Mouse (Mus musculus) limb, embryonic 15.5 days (tissue): Measurements from ENCODE around the gene Irx6. TPM values are rescaled to one million over a fixed set of nuclear protein-coding genes. Genes with fewer than 3 reads are reported as not detected.

Experiments used
- ATAC-seq: fragments of 200-750 bp; cut with Nextera tagmentation; 2 replicates; pipeline ENCODE4 v1.8.0; 2017; ENCODE audit warnings: low read depth, moderate TSS enrichment; ENCODE audit not compliant: insufficient number of reproducible peaks, low FRiP score, low TSS enrichment
- H3K27ac ChIP-seq: fragments of 300-500 bp; sonication (generic); 2 replicates; pipeline ENCODE4 v1.5.1; 2015; ENCODE audit warnings: moderate library complexity, mild to moderate bottlenecking, inconsistent platforms
- H3K27me3 ChIP-seq: fragments of 300-500 bp; sonication (generic); 2 replicates; pipeline ENCODE4 v1.6.1; 2015; ENCODE audit warnings: inconsistent platforms
- H3K36me3 ChIP-seq: fragments of 300-500 bp; sonication (generic); 2 replicates; pipeline ENCODE4 v1.6.1; 2015; ENCODE audit warnings: inconsistent platforms
- H3K4me1 ChIP-seq: fragments of 300-500 bp; sonication (generic); 2 replicates; pipeline ENCODE4 v1.6.1; 2015; ENCODE audit warnings: inconsistent platforms
- H3K4me2 ChIP-seq: fragments of 300-500 bp; sonication (generic); 2 replicates; pipeline ENCODE4 v1.6.1; 2015; ENCODE audit warnings: mild to moderate bottlenecking, inconsistent platforms
- H3K4me3 ChIP-seq: fragments of 300-500 bp; sonication (generic); 2 replicates; pipeline ENCODE4 v1.5.1; 2015; ENCODE audit warnings: mild to moderate bottlenecking, inconsistent platforms
- H3K9ac ChIP-seq: fragments of 300-500 bp; sonication (generic); 2 replicates; pipeline ENCODE4 v1.6.1; 2015; ENCODE audit warnings: inconsistent platforms
- H3K9me3 ChIP-seq: fragments of 300-500 bp; sonication (generic); 2 replicates; pipeline ENCODE4 v1.6.1; 2016; ENCODE audit warnings: inconsistent platforms
- WGBS: fragments of 180-500 bp; shearing (Covaris S2); methylation state at CpG from one replicate; pipeline ENCODE4 v1.1.7; 2015; 5-methylcytosine and 5-hydroxymethylcytosine counted together
- polyA plus RNA-seq: library from polyadenylated mRNA; unstranded; fragments of >200 nt; fragmentation: Nextera tagmentation; extraction: Ambion mirVana; gene quantifications from 2 replicates; pipeline ENCODE4 v1.2.1, GENCODE M21; 2015

Irx6 gene
- polyA plus RNA-seq, 1 experiment from 2014 or later: 7.6 TPM

DNA sequence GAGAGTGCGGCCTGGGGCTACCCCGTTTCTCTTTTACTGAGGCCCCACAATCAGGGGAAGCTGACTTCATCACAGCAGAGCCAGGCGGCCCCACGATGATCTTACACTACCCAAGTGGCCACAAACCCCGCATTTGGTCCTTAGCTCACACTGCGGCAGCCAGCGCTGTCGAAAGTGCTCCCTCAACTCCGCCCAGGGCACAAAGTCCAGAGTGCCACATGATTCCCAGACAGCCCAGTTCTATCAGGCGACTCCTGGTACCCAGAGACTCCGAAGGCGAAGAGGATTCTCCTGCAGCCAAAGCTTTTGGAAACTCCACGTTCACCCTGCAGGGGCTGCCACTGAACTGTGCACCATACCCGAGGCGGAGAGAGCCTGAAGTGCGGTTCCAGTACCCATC lies 4.3 kb downstream of the Irx6 start:
- H3K4me2 ChIP-seq: peak overlapping the region; percentile 27

GRCm38 (mm10) chr8:92697361-92697760 lies 23.3 kb downstream of the Irx6 start:
- WGBS: 81% methylated on average over 5 of the region's 5 CpGs
- no peak overlapping the region for H3K9ac ChIP-seq
- no peak overlapping the region for H3K4me3 ChIP-seq
- H3K9me3 ChIP-seq: no peaks in the 10 kb centered on the region
- H3K36me3 ChIP-seq: no peaks in the 10 kb centered on the region
- no peak overlapping the region for H3K4me2 ChIP-seq
- H3K27ac ChIP-seq: no peak overlapping the region
- H3K27me3 ChIP-seq: no peaks in the 10 kb centered on the region
- ATAC-seq: no peak
- 0 out of 2 replicates have a peak, but pooled peaks cover 4% of the 10 kb centered on the region for H3K4me1 ChIP-seq

More for the DNA sequence above, 4.3 kb downstream of the Irx6 start:
- Histone ChIP-seq H3K27me3 (peaks cover 86% of the 10 kb centered on the region), H3K9me3 (no peaks in the 10 kb centered on the region), H3K4me1 (peaks cover 23% of the 10 kb centered on the region), H3K9ac (no peak overlapping the region), H3K27ac (no peak overlapping the region), H3K36me3 (no peaks in the 10 kb centered on the region), H3K4me3 (no peak overlapping the region)
- no peak for ATAC-seq
- 20% methylated on average over 16 of the region's 16 CpGs for WGBS

DNA sequence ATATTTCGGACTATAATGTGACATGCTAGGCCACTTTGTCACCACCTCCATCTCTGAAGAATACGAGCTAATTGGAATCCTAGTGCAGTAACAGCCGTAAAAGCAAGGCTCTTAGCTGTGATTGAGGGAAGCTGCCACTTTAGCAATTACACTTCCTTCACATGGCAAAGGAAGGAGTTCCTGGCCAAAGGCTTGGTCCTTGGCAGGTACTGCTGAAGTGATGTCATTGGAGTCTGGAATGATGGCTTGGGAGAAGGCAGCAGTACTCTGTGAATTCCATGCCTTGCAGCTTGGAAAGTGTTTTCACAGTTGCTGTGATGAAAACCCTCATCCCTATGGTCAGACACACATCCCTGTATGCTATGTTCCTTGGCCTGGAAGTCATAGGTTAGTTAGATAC lies 24.3 kb downstream of the Irx6 start:
- Histone ChIP-seq H3K9me3 (no peaks in the 10 kb centered on the region), H3K4me2 (no peak overlapping the region), H3K9ac (no peak overlapping the region), H3K27ac (no peak overlapping the region), H3K4me3 (no peak overlapping the region), H3K36me3 (no peaks in the 10 kb centered on the region), H3K27me3 (no peaks in the 10 kb centered on the region), H3K4me1 (0 out of 2 replicates have a peak, but pooled peaks cover 4% of the 10 kb centered on the region)
- no peak for ATAC-seq
- 46% methylated on average over 3 of the region's 3 CpGs for WGBS

GRCm38 (mm10) chr8:92699922-92700540 lies 25.9 kb downstream of the Irx6 start:
- H3K4me1 ChIP-seq: 0 out of 2 replicates have a peak, but pooled peaks cover 4% of the 10 kb centered on the region
- H3K9ac ChIP-seq: no peak overlapping the region
- no peaks in the 10 kb centered on the region for H3K9me3 ChIP-seq
- no peaks in the 10 kb centered on the region for H3K36me3 ChIP-seq
- ATAC-seq: no peak
- 37% methylated on average over 8 of the region's 8 CpGs for WGBS
- no peak overlapping the region for H3K27ac ChIP-seq
- no peak overlapping the region for H3K4me3 ChIP-seq
- no peaks in the 10 kb centered on the region for H3K27me3 ChIP-seq
- no peak overlapping the region for H3K4me2 ChIP-seq

DNA sequence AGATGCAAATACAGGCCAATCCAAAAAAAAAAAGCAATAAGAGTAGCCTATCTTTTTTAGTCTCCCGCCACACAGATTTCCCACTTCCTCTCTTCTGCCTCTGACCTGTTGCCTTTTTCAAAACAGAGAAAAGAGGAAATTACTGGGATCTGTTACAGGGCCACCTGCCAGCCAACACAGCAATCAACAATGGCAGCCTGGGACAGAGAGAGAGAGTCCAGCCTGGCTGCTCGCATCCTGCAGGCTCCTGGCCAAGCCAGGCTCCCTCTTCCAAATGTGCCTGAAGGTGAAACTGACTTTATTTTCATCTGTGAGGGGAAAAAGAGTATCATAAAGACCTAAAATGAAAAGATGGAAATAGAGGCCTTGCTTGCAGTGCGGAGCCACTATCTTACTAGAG lies 29.3 kb downstream of the Irx6 start:
- H3K27ac ChIP-seq: no peak overlapping the region
- ATAC-seq: no peak
- 72% methylated on average over 3 of the region's 3 CpGs for WGBS
- H3K4me3 ChIP-seq: no peak overlapping the region
- H3K9me3 ChIP-seq: no peaks in the 10 kb centered on the region
- no peak overlapping the region for H3K4me2 ChIP-seq
- 0 out of 2 replicates have a peak, but pooled peaks cover 4% of the 10 kb centered on the region for H3K4me1 ChIP-seq
- H3K9ac ChIP-seq: no peak overlapping the region
- H3K36me3 ChIP-seq: no peaks in the 10 kb centered on the region
- no peaks in the 10 kb centered on the region for H3K27me3 ChIP-seq

GRCm38 (mm10) chr8:92706311-92706710 lies 32.2 kb downstream of the Irx6 start:
- Histone ChIP-seq H3K27me3 (no peaks in the 10 kb centered on the region), H3K36me3 (no peaks in the 10 kb centered on the region), H3K4me1 (no peaks in the 10 kb centered on the region), H3K4me2 (no peak overlapping the region), H3K9ac (no peak overlapping the region), H3K4me3 (no peak overlapping the region), H3K27ac (no peak overlapping the region), H3K9me3 (no peaks in the 10 kb centered on the region)
- ATAC-seq: no peak
- 45% methylated on average over 2 of the region's 2 CpGs for WGBS

GRCm38 (mm10) chr8:92713286-92713685 lies 39.2 kb downstream of the Irx6 start:
- Histone ChIP-seq H3K27me3 (no peaks in the 10 kb centered on the region), H3K4me1 (no peaks in the 10 kb centered on the region), H3K27ac (no peak overlapping the region), H3K4me3 (no peak overlapping the region), H3K9ac (no peak overlapping the region), H3K4me2 (no peak overlapping the region), H3K9me3 (no peaks in the 10 kb centered on the region), H3K36me3 (no peaks in the 10 kb centered on the region)
- 79% methylated on average over 1 of the region's 1 CpGs for WGBS
- ATAC-seq: no peak

- no peak for ATAC-seq
- Histone ChIP-seq H3K27ac (no peak overlapping the region), H3K4me2 (no peak overlapping the region), H3K9me3 (no peaks in the 10 kb centered on the region), H3K4me1 (peaks cover 5% of the 10 kb centered on the region; the same call in 1 of the 2 replicates), H3K36me3 (no peaks in the 10 kb centered on the region), H3K4me3 (no peak overlapping the region), H3K27me3 (no peaks in the 10 kb centered on the region), H3K9ac (no peak overlapping the region)
- WGBS: 58% methylated on average over 4 of the region's 4 CpGs
These were observed 43.3 kb downstream of the Irx6 start for GRCm38 (mm10) chr8:92717418-92717817.

- Histone ChIP-seq H3K4me3 (no peak overlapping the region), H3K36me3 (no peaks in the 10 kb centered on the region), H3K9me3 (no peaks in the 10 kb centered on the region), H3K27me3 (no peaks in the 10 kb centered on the region), H3K27ac (no peak overlapping the region), H3K4me1 (peaks cover 10% of the 10 kb centered on the region; the same call in 1 of the 2 replicates), H3K9ac (no peak overlapping the region), H3K4me2 (no peak overlapping the region)
- 76% methylated on average over 5 of the region's 5 CpGs for WGBS
- no peak for ATAC-seq
These were observed 44.0 kb downstream of the Irx6 start for GRCm38 (mm10) chr8:92718057-92718456.

- Histone ChIP-seq H3K4me1 (peaks cover 22% of the 10 kb centered on the region), H3K27me3 (no peaks in the 10 kb centered on the region), H3K4me3 (no peak overlapping the region), H3K4me2 (0 out of 2 replicates have a peak overlapping the region, but pooled peaks have one; percentile 20), H3K9me3 (no peaks in the 10 kb centered on the region), H3K27ac (0 out of 2 replicates have a peak overlapping the region, but pooled peaks have one; percentile 11), H3K36me3 (no peaks in the 10 kb centered on the region), H3K9ac (no peak overlapping the region)
- WGBS: 37% methylated on average over 12 of the region's 12 CpGs
- peak; percentile 76; the same call in 1 of the 2 replicates for ATAC-seq
These were observed 47.3 kb downstream of the Irx6 start for GRCm38 (mm10) chr8:92721266-92721935.

DNA sequence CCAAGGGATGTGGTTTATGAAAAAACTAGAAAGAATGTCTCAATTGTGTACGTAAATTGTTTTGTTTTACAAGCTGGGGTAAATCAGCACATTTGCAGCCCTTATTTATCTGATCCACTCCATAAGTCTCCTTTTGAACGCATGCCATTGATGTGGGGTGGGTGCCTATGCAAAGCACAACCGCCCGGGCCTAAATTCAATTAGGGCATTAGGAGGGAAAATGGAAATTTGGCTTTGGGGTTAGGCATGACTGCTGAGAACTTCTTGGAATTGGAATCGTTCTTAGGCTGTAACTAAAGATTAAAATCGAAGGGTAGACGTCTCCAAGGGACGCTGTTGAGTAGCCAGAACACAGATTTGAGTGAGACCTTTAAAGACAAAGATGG lies 47.8 kb downstream of the Irx6 start:
- no peak for ATAC-seq
- no peak overlapping the region for H3K27ac ChIP-seq
- H3K4me3 ChIP-seq: no peak overlapping the region
- 54% methylated on average over 8 of the region's 8 CpGs for WGBS
- no peak overlapping the region for H3K4me2 ChIP-seq
- no peak overlapping the region for H3K9ac ChIP-seq
- H3K9me3 ChIP-seq: no peaks in the 10 kb centered on the region
- H3K36me3 ChIP-seq: no peaks in the 10 kb centered on the region
- H3K4me1 ChIP-seq: peaks cover 22% of the 10 kb centered on the region
- H3K27me3 ChIP-seq: no peaks in the 10 kb centered on the region

- 46% methylated on average over 6 of the region's 6 CpGs for WGBS
- H3K27me3 ChIP-seq: 0 out of 2 replicates have a peak, but pooled peaks cover 4% of the 10 kb centered on the region
- H3K9me3 ChIP-seq: no peaks in the 10 kb centered on the region
- H3K9ac ChIP-seq: no peak overlapping the region
- H3K4me2 ChIP-seq: no peak overlapping the region
- H3K36me3 ChIP-seq: no peaks in the 10 kb centered on the region
- no peak for ATAC-seq
- no peak overlapping the region for H3K4me3 ChIP-seq
- H3K4me1 ChIP-seq: peaks cover 22% of the 10 kb centered on the region
- no peak overlapping the region for H3K27ac ChIP-seq
These were observed 49.2 kb downstream of the Irx6 start for GRCm38 (mm10) chr8:92723320-92723719.
